Mouse (Mus musculus): ENCODE measurements at regions not wholly inside any gene's neighbourhood (a gene's known extent, or its start where the extent isn't known, plus 50 kb on each side); places are given as distances from the start of the nearest gene placed in this dataset.
A peak's percentile ranks its signal among the peaks of the same experiment; 100 is the strongest.

- no peak for ATAC-seq (ENCODE audit: low read depth)
- H3K4me3 ChIP-seq (ENCODE audit: low read depth, low read length): no peak overlapping the region
- WGBS: 71% methylated on average over 7 of the region's 7 CpGs
Measured at GRCm38 (mm10) chr12:58536381-58536992, 267.4 kb upstream of the Clec14a start.

GRCm38 (mm10) chr12:58530306-58530705 is 261.2 kb upstream of the Clec14a start:
- H3K9ac ChIP-seq (ENCODE audit: low read depth, low read length): no peak overlapping the region
- no peaks in the 10 kb centered on the region for H3K9me3 ChIP-seq (ENCODE audit: control insufficient read depth, low read length)
- H3K4me1 ChIP-seq (ENCODE audit: control insufficient read depth, insufficient read depth, low read length): no peaks in the 10 kb centered on the region
- WGBS: 67% methylated on average over 3 of the region's 3 CpGs
- H3K4me2 ChIP-seq (ENCODE audit: low read depth, low read length): no peak overlapping the region
- H3K36me3 ChIP-seq (ENCODE audit: control insufficient read depth, insufficient read depth, low read length): no peaks in the 10 kb centered on the region
- H3K4me3 ChIP-seq (ENCODE audit: low read depth, low read length): no peak overlapping the region
- no peak for ATAC-seq (ENCODE audit: low read depth)
- H3K27me3 ChIP-seq (replicated peaks; ENCODE audit: control insufficient read depth, insufficient read depth, low read length): no peaks in the 10 kb centered on the region
- no peak for DNase-seq (ENCODE audit: low spot score)
- H3K27ac ChIP-seq (replicated peaks; ENCODE audit: low read depth, low read length): no peak overlapping the region

More at GRCm38 (mm10) chr12:58536381-58536992, 267.4 kb upstream of the Clec14a start:
- H3K27ac ChIP-seq (replicated peaks; ENCODE audit: low read depth, low read length): no peak overlapping the region
- H3K27me3 ChIP-seq (replicated peaks; ENCODE audit: control insufficient read depth, insufficient read depth, low read length): no peaks in the 10 kb centered on the region
- no peaks in the 10 kb centered on the region for H3K4me1 ChIP-seq (ENCODE audit: control insufficient read depth, insufficient read depth, low read length)
- H3K36me3 ChIP-seq (ENCODE audit: control insufficient read depth, insufficient read depth, low read length): no peaks in the 10 kb centered on the region
- DNase-seq (ENCODE audit: low spot score): no peak
- no peaks in the 10 kb centered on the region for H3K9me3 ChIP-seq (ENCODE audit: control insufficient read depth, low read length)
- H3K9ac ChIP-seq (ENCODE audit: low read depth, low read length): no peak overlapping the region
- H3K4me2 ChIP-seq (ENCODE audit: low read depth, low read length): no peak overlapping the region

- Histone ChIP-seq H3K9me3 (ENCODE audit: control insufficient read depth, low read length) (no peaks in the 10 kb centered on the region), H3K27me3 (replicated peaks; ENCODE audit: control insufficient read depth, insufficient read depth, low read length) (no peaks in the 10 kb centered on the region), H3K9ac (ENCODE audit: low read depth, low read length) (no peak overlapping the region), H3K27ac (replicated peaks; ENCODE audit: low read depth, low read length) (no peak overlapping the region), H3K4me1 (ENCODE audit: control insufficient read depth, insufficient read depth, low read length) (no peaks in the 10 kb centered on the region), H3K4me3 (ENCODE audit: low read depth, low read length) (no peak overlapping the region), H3K36me3 (ENCODE audit: control insufficient read depth, insufficient read depth, low read length) (no peaks in the 10 kb centered on the region), H3K4me2 (ENCODE audit: low read depth, low read length) (no peak overlapping the region)
- 56% methylated on average over 1 of the region's 1 CpGs for WGBS
- ATAC-seq (ENCODE audit: low read depth) (no peak), DNase-seq (ENCODE audit: low spot score) (no peak)
Measured at GRCm38 (mm10) chr12:58516800-58517199, 247.7 kb upstream of the Clec14a start.

- DNase-seq (ENCODE audit: low spot score): no peak
Measured at GRCm38 (mm10) chr12:58513951-58514350, 244.9 kb upstream of the Clec14a start.

GRCm38 (mm10) chr12:58512645-58513044 is 243.6 kb upstream of the Clec14a start:
- Histone ChIP-seq H3K36me3 (ENCODE audit: control insufficient read depth, insufficient read depth, low read length) (no peaks in the 10 kb centered on the region), H3K4me3 (ENCODE audit: low read depth, low read length) (no peak overlapping the region), H3K27ac (replicated peaks; ENCODE audit: low read depth, low read length) (no peak overlapping the region), H3K4me2 (ENCODE audit: low read depth, low read length) (no peak overlapping the region), H3K4me1 (ENCODE audit: control insufficient read depth, insufficient read depth, low read length) (no peaks in the 10 kb centered on the region), H3K9me3 (ENCODE audit: control insufficient read depth, low read length) (no peaks in the 10 kb centered on the region), H3K9ac (ENCODE audit: low read depth, low read length) (no peak overlapping the region), H3K27me3 (replicated peaks; ENCODE audit: control insufficient read depth, insufficient read depth, low read length) (no peaks in the 10 kb centered on the region)
- no peak for ATAC-seq (ENCODE audit: low read depth)
- peak; percentile 19 for DNase-seq (ENCODE audit: low spot score)
- WGBS: 56% methylated on average over 7 of the region's 7 CpGs

More at GRCm38 (mm10) chr12:58513951-58514350, 244.9 kb upstream of the Clec14a start:
- H3K9ac ChIP-seq (ENCODE audit: low read depth, low read length): no peak overlapping the region
- no peaks in the 10 kb centered on the region for H3K9me3 ChIP-seq (ENCODE audit: control insufficient read depth, low read length)
- H3K27me3 ChIP-seq (replicated peaks; ENCODE audit: control insufficient read depth, insufficient read depth, low read length): no peaks in the 10 kb centered on the region
- 96% methylated on average over 1 of the region's 1 CpGs for WGBS
- no peak overlapping the region for H3K27ac ChIP-seq (replicated peaks; ENCODE audit: low read depth, low read length)
- no peak overlapping the region for H3K4me3 ChIP-seq (ENCODE audit: low read depth, low read length)
- ATAC-seq (ENCODE audit: low read depth): no peak
- H3K4me2 ChIP-seq (ENCODE audit: low read depth, low read length): no peak overlapping the region
- no peaks in the 10 kb centered on the region for H3K36me3 ChIP-seq (ENCODE audit: control insufficient read depth, insufficient read depth, low read length)
- no peaks in the 10 kb centered on the region for H3K4me1 ChIP-seq (ENCODE audit: control insufficient read depth, insufficient read depth, low read length)

GRCm38 (mm10) chr12:58504283-58504682 is 235.2 kb upstream of the Clec14a start:
- H3K27me3 ChIP-seq (replicated peaks; ENCODE audit: control insufficient read depth, insufficient read depth, low read length): no peaks in the 10 kb centered on the region
- DNase-seq (ENCODE audit: low spot score) (no peak), ATAC-seq (ENCODE audit: low read depth) (no peak)
- H3K4me3 ChIP-seq (ENCODE audit: low read depth, low read length): no peak overlapping the region
- no peaks in the 10 kb centered on the region for H3K9me3 ChIP-seq (ENCODE audit: control insufficient read depth, low read length)
- H3K27ac ChIP-seq (replicated peaks; ENCODE audit: low read depth, low read length): no peak overlapping the region
- no peak overlapping the region for H3K9ac ChIP-seq (ENCODE audit: low read depth, low read length)
- H3K4me2 ChIP-seq (ENCODE audit: low read depth, low read length): no peak overlapping the region
- H3K36me3 ChIP-seq (ENCODE audit: control insufficient read depth, insufficient read depth, low read length): no peaks in the 10 kb centered on the region
- no peaks in the 10 kb centered on the region for H3K4me1 ChIP-seq (ENCODE audit: control insufficient read depth, insufficient read depth, low read length)

- no peaks in the 10 kb centered on the region for H3K9me3 ChIP-seq (ENCODE audit: control insufficient read depth, low read length)
- no peak overlapping the region for H3K4me3 ChIP-seq (ENCODE audit: low read depth, low read length)
- no peak overlapping the region for H3K4me2 ChIP-seq (ENCODE audit: low read depth, low read length)
- no peak for ATAC-seq (ENCODE audit: low read depth)
- H3K36me3 ChIP-seq (ENCODE audit: control insufficient read depth, insufficient read depth, low read length): no peaks in the 10 kb centered on the region
- H3K9ac ChIP-seq (ENCODE audit: low read depth, low read length): no peak overlapping the region
- DNase-seq (ENCODE audit: low spot score): no peak
- H3K27ac ChIP-seq (replicated peaks; ENCODE audit: low read depth, low read length): no peak overlapping the region
- H3K4me1 ChIP-seq (ENCODE audit: control insufficient read depth, insufficient read depth, low read length): no peaks in the 10 kb centered on the region
- no peaks in the 10 kb centered on the region for H3K27me3 ChIP-seq (replicated peaks; ENCODE audit: control insufficient read depth, insufficient read depth, low read length)
Measured at GRCm38 (mm10) chr12:58474181-58474580, 205.1 kb upstream of the Clec14a start.

GRCm38 (mm10) chr12:58473511-58473910 is 204.4 kb upstream of the Clec14a start:
- no peaks in the 10 kb centered on the region for H3K4me1 ChIP-seq (ENCODE audit: control insufficient read depth, insufficient read depth, low read length)
- no peaks in the 10 kb centered on the region for H3K9me3 ChIP-seq (ENCODE audit: control insufficient read depth, low read length)
- no peaks in the 10 kb centered on the region for H3K27me3 ChIP-seq (replicated peaks; ENCODE audit: control insufficient read depth, insufficient read depth, low read length)
- no peak overlapping the region for H3K27ac ChIP-seq (replicated peaks; ENCODE audit: low read depth, low read length)
- DNase-seq (ENCODE audit: low spot score) (no peak), ATAC-seq (ENCODE audit: low read depth) (no peak)
- H3K4me2 ChIP-seq (ENCODE audit: low read depth, low read length): no peak overlapping the region
- no peak overlapping the region for H3K4me3 ChIP-seq (ENCODE audit: low read depth, low read length)
- H3K36me3 ChIP-seq (ENCODE audit: control insufficient read depth, insufficient read depth, low read length): no peaks in the 10 kb centered on the region
- WGBS: 71% methylated on average over 1 of the region's 1 CpGs
- H3K9ac ChIP-seq (ENCODE audit: low read depth, low read length): no peak overlapping the region

- no peak overlapping the region for H3K27ac ChIP-seq (replicated peaks; ENCODE audit: low read depth, low read length)
- H3K4me2 ChIP-seq (ENCODE audit: low read depth, low read length): no peak overlapping the region
- DNase-seq (ENCODE audit: low spot score) (no peak), ATAC-seq (ENCODE audit: low read depth) (no peak)
- H3K4me3 ChIP-seq (ENCODE audit: low read depth, low read length): no peak overlapping the region
- no peaks in the 10 kb centered on the region for H3K27me3 ChIP-seq (replicated peaks; ENCODE audit: control insufficient read depth, insufficient read depth, low read length)
- H3K36me3 ChIP-seq (ENCODE audit: control insufficient read depth, insufficient read depth, low read length): no peaks in the 10 kb centered on the region
- H3K9me3 ChIP-seq (ENCODE audit: control insufficient read depth, low read length): no peaks in the 10 kb centered on the region
- H3K9ac ChIP-seq (ENCODE audit: low read depth, low read length): no peak overlapping the region
- 87% methylated on average over 3 of the region's 3 CpGs for WGBS
- H3K4me1 ChIP-seq (ENCODE audit: control insufficient read depth, insufficient read depth, low read length): no peaks in the 10 kb centered on the region
Measured at GRCm38 (mm10) chr12:58460465-58460864, 191.4 kb upstream of the Clec14a start.

Measured in embryonic facial prominence, embryonic 14.5 days (tissue).